Mouse (Mus musculus) intestine, embryonic 15.5 days (tissue): ENCODE measurements around the gene Dis3l. TPM values are rescaled to one million over a fixed set of nuclear protein-coding genes. Genes with fewer than 3 reads are reported as not detected.
"Not testable (repeated sequence)": the region's sequence is repeated elsewhere in the genome, so short reads cannot be mapped to it uniquely, and the experiment has no call there.

Source experiments
- ATAC-seq: fragments of 200-750 bp; cut with Nextera tagmentation; 2 replicates; pipeline ENCODE4 v1.8.0; 2017; ENCODE audit warnings: moderate TSS enrichment, moderate library complexity
- H3K27ac ChIP-seq: fragments of 300-500 bp; sonication (generic); 2 replicates; pipeline ENCODE4 v1.5.1; 2015; ENCODE audit warnings: mild to moderate bottlenecking, inconsistent platforms
- H3K27me3 ChIP-seq: fragments of 300-500 bp; sonication (generic); replicated peaks from 2 replicates; pipeline ENCODE4 v1.6.1; 2015; ENCODE audit warnings: inconsistent platforms
- H3K36me3 ChIP-seq: fragments of 300-500 bp; sonication (generic); 2 replicates; pipeline ENCODE4 v1.6.1; 2015; ENCODE audit warnings: inconsistent platforms
- H3K4me1 ChIP-seq: fragments of 300-500 bp; sonication (generic); replicated peaks from 2 replicates; pipeline ENCODE4 v1.6.1; 2015; ENCODE audit warnings: inconsistent platforms
- H3K4me2 ChIP-seq: fragments of 300-500 bp; sonication (generic); replicated peaks from 2 replicates; pipeline ENCODE4 v1.6.1; 2015; ENCODE audit warnings: mild to moderate bottlenecking, inconsistent platforms
- H3K4me3 ChIP-seq: fragments of 300-500 bp; sonication (generic); replicated peaks from 2 replicates; pipeline ENCODE4 v1.5.1; 2015; ENCODE audit warnings: inconsistent platforms
- H3K9ac ChIP-seq: fragments of 300-500 bp; sonication (generic); 2 replicates; pipeline ENCODE4 v1.6.1; 2015; ENCODE audit warnings: inconsistent platforms
- H3K9me3 ChIP-seq: fragments of 300-500 bp; sonication (generic); 2 replicates; pipeline ENCODE4 v1.6.1; 2016; ENCODE audit warnings: inconsistent platforms
- WGBS: fragments of 180-500 bp; shearing (Covaris S2); methylation state at CpG from one replicate; pipeline ENCODE4 v1.1.7; 2015; 5-methylcytosine and 5-hydroxymethylcytosine counted together
- polyA plus RNA-seq: library from polyadenylated mRNA; unstranded; fragments of >200 nt; fragmentation: Nextera tagmentation; extraction: Ambion mirVana; gene quantifications from 2 replicates; pipeline ENCODE4 v1.2.1, GENCODE M21; 2015

The Dis3l gene
- polyA plus RNA-seq, 1 experiment from 2014 or later, result 19.8 TPM

- Histone ChIP-seq H3K4me1 (no peaks in the 10 kb centered on the region), H3K9ac (no peak overlapping the region), H3K9me3 (no peaks in the 10 kb centered on the region), H3K4me3 (no peak overlapping the region), H3K36me3 (no peaks in the 10 kb centered on the region), H3K27me3 (no peaks in the 10 kb centered on the region), H3K27ac (no peak overlapping the region), H3K4me2 (no peak overlapping the region)
- no peak for ATAC-seq
- WGBS, result 39% methylated on average over 7 of the region's 7 CpGs
These were observed 68.5 kb downstream of the Dis3l start for GRCm38 (mm10) chr9:64272611-64273010.

GRCm38 (mm10) chr9:64271249-64271648 is 69.8 kb downstream of the Dis3l start:
- Histone ChIP-seq H3K4me3 (no peak overlapping the region), H3K4me1 (no peaks in the 10 kb centered on the region), H3K27me3 (no peaks in the 10 kb centered on the region), H3K9me3 (no peaks in the 10 kb centered on the region), H3K27ac (no peak overlapping the region), H3K9ac (no peak overlapping the region), H3K36me3 (no peaks in the 10 kb centered on the region), H3K4me2 (no peak overlapping the region)
- ATAC-seq, result no peak
- WGBS, result 59% methylated on average over 3 of the region's 3 CpGs

GRCm38 (mm10) chr9:64268836-64269235 is 72.3 kb downstream of the Dis3l start:
- not testable (repeated sequence) for ATAC-seq, H3K4me3 ChIP-seq, H3K4me1 ChIP-seq, H3K9me3 ChIP-seq, H3K27me3 ChIP-seq, H3K9ac ChIP-seq, H3K4me2 ChIP-seq, H3K27ac ChIP-seq, H3K36me3 ChIP-seq
- WGBS, result 95% methylated on average over 8 of the region's 8 CpGs

GRCm38 (mm10) chr9:64268196-64268595 is 72.9 kb downstream of the Dis3l start:
- whole genome bisulfite sequencing, result 85% methylated on average over 10 of the region's 10 CpGs
- no peak overlapping the region for H3K9ac ChIP-seq

GRCm38 (mm10) chr9:64267231-64267630 is 73.9 kb downstream of the Dis3l start:
- no peak overlapping the region for H3K27ac ChIP-seq
- H3K9ac ChIP-seq, result no peak overlapping the region
- H3K27me3 ChIP-seq, result no peaks in the 10 kb centered on the region
- H3K9me3 ChIP-seq, result no peaks in the 10 kb centered on the region
- H3K4me2 ChIP-seq, result no peak overlapping the region
- no peak for ATAC-seq
- 76% methylated on average over 1 of the region's 1 CpGs for WGBS
- H3K4me3 ChIP-seq, result no peak overlapping the region
- H3K36me3 ChIP-seq, result no peaks in the 10 kb centered on the region
- no peaks in the 10 kb centered on the region for H3K4me1 ChIP-seq

More at GRCm38 (mm10) chr9:64268196-64268595, 72.9 kb downstream of the Dis3l start:
- ATAC-seq, result no peak
- Histone ChIP-seq H3K4me2 (no peak overlapping the region), H3K4me1 (no peaks in the 10 kb centered on the region), H3K36me3 (no peaks in the 10 kb centered on the region), H3K27ac (no peak overlapping the region), H3K9me3 (no peaks in the 10 kb centered on the region), H3K4me3 (no peak overlapping the region), H3K27me3 (no peaks in the 10 kb centered on the region)

- ATAC-seq, result no peak
- no peaks in the 10 kb centered on the region for H3K9me3 ChIP-seq
- no peaks in the 10 kb centered on the region for H3K36me3 ChIP-seq
- H3K9ac ChIP-seq, result no peak overlapping the region
- no peaks in the 10 kb centered on the region for H3K27me3 ChIP-seq
- 28% methylated on average over 1 of the region's 1 CpGs for WGBS
- no peaks in the 10 kb centered on the region for H3K4me1 ChIP-seq
- no peak overlapping the region for H3K4me2 ChIP-seq
- H3K27ac ChIP-seq, result no peak overlapping the region
- H3K4me3 ChIP-seq, result no peak overlapping the region
These were observed 76.3 kb downstream of the Dis3l start for GRCm38 (mm10) chr9:64264813-64265212.

- ATAC-seq, result no peak
- no peak overlapping the region for H3K27ac ChIP-seq
- H3K36me3 ChIP-seq, result no peaks in the 10 kb centered on the region
- no peaks in the 10 kb centered on the region for H3K4me1 ChIP-seq
- H3K4me2 ChIP-seq, result no peak overlapping the region
- no peak overlapping the region for H3K9ac ChIP-seq
- no peaks in the 10 kb centered on the region for H3K9me3 ChIP-seq
- no peak overlapping the region for H3K4me3 ChIP-seq
- 80% methylated on average over 4 of the region's 4 CpGs for WGBS
- H3K27me3 ChIP-seq, result no peaks in the 10 kb centered on the region
These were observed 80.1 kb downstream of the Dis3l start for GRCm38 (mm10) chr9:64261023-64261422.

- no peaks in the 10 kb centered on the region for H3K4me1 ChIP-seq
- no peaks in the 10 kb centered on the region for H3K27me3 ChIP-seq
- H3K27ac ChIP-seq, result no peak overlapping the region
- H3K9me3 ChIP-seq, result no peaks in the 10 kb centered on the region
- H3K9ac ChIP-seq, result no peak overlapping the region
- ATAC-seq, result no peak
- no peaks in the 10 kb centered on the region for H3K36me3 ChIP-seq
- no peak overlapping the region for H3K4me2 ChIP-seq
- no peak overlapping the region for H3K4me3 ChIP-seq
- 83% methylated on average over 5 of the region's 5 CpGs for WGBS
These were observed 81.2 kb downstream of the Dis3l start for GRCm38 (mm10) chr9:64259906-64260305.

Other genes starting within 250 kb of the Dis3l start
- gene Lctl, start 224.1 kb downstream of the Dis3l start, polyA plus RNA-seq, result 0.13 and 0.15 TPM in 2 replicates
- 20.4 and 21.6 TPM in 2 replicates for gene Zwilch, start 168.2 kb downstream of the Dis3l start, polyA plus RNA-seq
- gene Rpl4, start 167.9 kb downstream of the Dis3l start, polyA plus RNA-seq, result 1,198 and 1,252 TPM in 2 replicates
- gene Snapc5, start 162.0 kb downstream of the Dis3l start, polyA plus RNA-seq, result 29.3 and 39.6 TPM in 2 replicates
- gene Uchl4, start 106.1 kb downstream of the Dis3l start, polyA plus RNA-seq, result 2.2 and 3.3 TPM in 2 replicates
- 97.9 and 102 TPM in 2 replicates for gene Map2k1, start 87.7 kb downstream of the Dis3l start, polyA plus RNA-seq
- gene Tipin, start 59.7 kb downstream of the Dis3l start, polyA plus RNA-seq, result 171 and 190 TPM in 2 replicates
- gene Megf11, start 44.3 kb upstream of the Dis3l start, polyA plus RNA-seq, result 0.89 and 1.3 TPM in 2 replicates